Mouse (Mus musculus) midbrain, postnatal 0 days (tissue): ENCODE results near the gene Gm12666. TPM values are rescaled to one million over a fixed set of nuclear protein-coding genes. Genes with fewer than 3 reads are reported as not detected.
"Not testable (repeated sequence)": the region's sequence is repeated elsewhere in the genome, so short reads cannot be mapped to it uniquely, and the experiment has no call there.

ENCODE experiments used
- ATAC-seq: fragments of 200-750 bp; cut with Nextera tagmentation; 2 replicates; pipeline ENCODE4 v1.8.0; 2017; ENCODE audit warnings: moderate number of reproducible peaks, mild to moderate bottlenecking, moderate TSS enrichment, moderate library complexity; ENCODE audit not compliant: low FRiP score
- DNase-seq: peaks from one replicate; pipeline ENCODE4 v3.0.0-alpha.2; 2015; ENCODE audit warnings: low spot score
- H3K27ac ChIP-seq: fragments of 300-500 bp; sonication (generic); 2 replicates; pipeline ENCODE4 v1.5.1; 2014; ENCODE audit warnings: low read depth, mild to moderate bottlenecking, low read length, mixed read lengths
- H3K27me3 ChIP-seq: fragments of 300-500 bp; sonication (generic); 2 replicates; pipeline ENCODE4 v1.6.1; 2014; ENCODE audit warnings: low read length, control low read depth, mixed read lengths; ENCODE audit not compliant: insufficient read depth
- H3K36me3 ChIP-seq: fragments of 300-500 bp; sonication (generic); 2 replicates; pipeline ENCODE4 v1.6.1; 2014; ENCODE audit warnings: low read length, control low read depth, mixed read lengths; ENCODE audit not compliant: insufficient read depth
- H3K4me1 ChIP-seq: fragments of 300-500 bp; sonication (generic); 2 replicates; pipeline ENCODE4 v1.6.1; 2014; ENCODE audit warnings: mild to moderate bottlenecking, control low read depth, antibody characterized with exemption, low read length, mixed read lengths; ENCODE audit not compliant: insufficient read depth
- H3K4me2 ChIP-seq: fragments of 300-500 bp; sonication (generic); 2 replicates; pipeline ENCODE4 v1.6.1; 2014; ENCODE audit warnings: low read depth, mild to moderate bottlenecking, low read length, mixed read lengths; ENCODE audit not compliant: poor library complexity, severe bottlenecking
- H3K4me3 ChIP-seq: fragments of 300-500 bp; sonication (generic); 2 replicates; pipeline ENCODE4 v1.5.1; 2014; ENCODE audit warnings: low read depth, mild to moderate bottlenecking, low read length, moderate library complexity
- H3K9ac ChIP-seq: fragments of 300-500 bp; sonication (generic); replicated peaks from 2 replicates; pipeline ENCODE4 v1.6.1; 2014; ENCODE audit warnings: mild to moderate bottlenecking, low read length, moderate library complexity, mixed read lengths; ENCODE audit not compliant: poor library complexity, severe bottlenecking
- H3K9me3 ChIP-seq: fragments of 300-500 bp; sonication (generic); 2 replicates; pipeline ENCODE4 v1.6.1; 2016; ENCODE audit warnings: low read length, control low read depth
- CTCF ChIP-seq: IDR thresholded peaks from 2 replicates; pipeline ENCODE4 v1.5.1; 2016; ENCODE audit warnings: antibody characterized with exemption, mild to moderate bottlenecking
- WGBS: fragments of 180-500 bp; shearing (Covaris S2); extraction: QIAGEN DNeasy Blood & Tissue Kit; methylation state at CpG from one replicate; pipeline ENCODE4 v1.1.7; 2014; 5-methylcytosine and 5-hydroxymethylcytosine counted together
- polyA plus RNA-seq: library from polyadenylated mRNA; unstranded; fragments of >200 nt; fragmentation: Nextera tagmentation; extraction: Ambion mirVana; gene quantifications from 2 replicates; pipeline ENCODE4 v1.2.1, GENCODE M21; 2015
- total RNA-seq: library from RNA; depleted of rRNA; stranded (reverse); fragments of >200 nt; gene quantifications from 2 replicates; pipeline ENCODE4 v1.2.3, GENCODE M21; 2014; rRNA removed

Gm12666 gene
- total RNA-seq (not detected in 2 replicates), polyA plus RNA-seq (not detected in 2 replicates)

DNA sequence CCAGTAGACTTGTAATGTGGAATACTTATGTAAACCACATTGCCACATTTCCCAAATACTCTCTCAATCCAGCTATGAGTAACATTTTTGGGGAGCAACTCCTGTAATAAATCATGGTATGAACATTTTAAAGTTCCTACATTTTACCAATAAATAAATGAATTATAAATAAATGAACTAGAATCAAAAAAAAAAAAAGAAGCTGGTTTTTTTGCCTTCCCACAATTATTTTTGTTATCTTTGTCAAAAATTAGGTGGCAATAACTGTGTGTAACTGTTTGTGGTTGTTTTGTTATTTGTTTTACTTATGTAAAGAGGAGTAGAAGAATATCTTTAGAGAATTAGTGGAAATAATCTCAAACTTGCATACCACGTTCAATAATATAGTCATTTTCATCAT is at the start of gene Gm12666:
Gene Gm12666 (minus strand): TSS at position 101 of the 400 bp plus-strand sequence.
- H3K4me1 ChIP-seq, H3K27ac ChIP-seq, ATAC-seq, H3K36me3 ChIP-seq, H3K4me2 ChIP-seq, DNase-seq, H3K9ac ChIP-seq, H3K4me3 ChIP-seq, H3K9me3 ChIP-seq, H3K27me3 ChIP-seq: not testable (repeated sequence)
- WGBS = 88% methylated on average over 1 of the region's 1 CpGs

DNA sequence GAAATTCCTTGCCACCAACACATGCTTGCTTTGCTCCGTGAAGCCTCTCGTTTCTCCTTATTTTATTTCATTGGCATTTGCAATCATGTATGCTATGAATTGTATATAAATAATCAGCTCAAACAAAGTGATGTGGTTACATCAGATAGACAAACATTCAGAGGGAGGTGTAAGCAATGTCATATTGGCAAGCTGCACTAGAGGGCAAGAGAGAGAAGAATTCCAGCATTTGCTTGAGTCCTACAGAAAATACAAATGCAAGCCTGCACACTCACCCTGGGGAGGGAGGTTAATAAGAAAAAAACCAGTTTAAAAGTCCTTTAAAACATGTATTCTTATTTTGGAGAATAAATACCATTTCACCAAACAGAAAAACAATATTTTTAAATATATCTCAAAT is 34.8 kb upstream of the Gm12666 start:
- Histone ChIP-seq H3K27me3 (no peaks in the 10 kb centered on the region), H3K9me3 (no peaks in the 10 kb centered on the region), H3K4me2 (no peak overlapping the region), H3K4me3 (no peak overlapping the region), H3K4me1 (no peaks in the 10 kb centered on the region), H3K27ac (no peak overlapping the region), H3K9ac (no peak overlapping the region), H3K36me3 (no peaks in the 10 kb centered on the region)
- 88% methylated on average over 2 of the region's 2 CpGs for WGBS
- DNase-seq (peak; percentile 56), ATAC-seq (no peak)
- peak; percentile 70 for TF ChIP-seq CTCF

DNA sequence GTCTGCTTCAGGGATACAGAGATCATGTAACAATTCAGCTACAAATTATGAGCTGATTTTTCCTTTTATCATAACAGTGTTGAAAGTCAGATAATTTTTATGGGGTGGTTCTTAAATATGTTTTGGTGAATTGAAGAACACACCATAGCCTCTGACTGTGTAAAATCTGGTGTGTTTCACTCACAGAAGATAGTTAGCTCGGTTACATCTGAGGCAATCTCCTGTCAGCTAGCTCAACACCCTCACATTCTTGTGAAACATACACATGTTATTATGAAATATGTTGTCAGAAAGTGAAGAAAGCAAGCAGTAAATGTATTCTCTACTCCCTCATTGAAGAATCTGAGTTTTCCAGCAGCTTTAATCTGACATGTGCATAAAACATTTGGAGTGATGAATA is 24.7 kb upstream of the Gm12666 start:
- ATAC-seq = no peak
- no peak for TF ChIP-seq CTCF
- H3K9me3 ChIP-seq = no peaks in the 10 kb centered on the region
- no peak overlapping the region for H3K4me2 ChIP-seq
- no peaks in the 10 kb centered on the region for H3K27me3 ChIP-seq
- no peak overlapping the region for H3K27ac ChIP-seq
- H3K36me3 ChIP-seq = no peaks in the 10 kb centered on the region
- no peak overlapping the region for H3K4me3 ChIP-seq
- DNase-seq = no peak
- H3K4me1 ChIP-seq = no peaks in the 10 kb centered on the region
- WGBS = 82% methylated on average over 1 of the region's 1 CpGs
- no peak overlapping the region for H3K9ac ChIP-seq

DNA sequence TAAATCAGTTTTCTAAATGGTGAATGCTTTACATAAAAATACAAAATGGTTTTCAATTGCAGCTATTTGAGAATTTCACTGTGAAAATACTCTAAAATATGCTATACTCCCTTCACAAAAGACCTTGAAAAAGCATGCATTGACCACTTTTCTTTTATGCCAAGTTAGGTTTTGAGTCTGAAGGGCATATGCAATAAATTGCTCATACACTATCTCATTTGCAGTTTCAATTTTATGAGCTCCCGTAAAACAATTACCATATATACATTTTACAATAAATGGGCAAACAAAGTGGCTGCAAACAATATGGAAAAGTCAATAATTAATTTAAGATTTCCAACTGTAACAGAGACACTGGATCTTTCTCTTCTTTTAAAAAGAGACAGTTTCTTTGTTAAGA is 38.9 kb downstream of the Gm12666 start:
- DNase-seq = no peak
- no peaks in the 10 kb centered on the region for H3K27me3 ChIP-seq
- no peak for TF ChIP-seq CTCF
- no peak overlapping the region for H3K9ac ChIP-seq
- ATAC-seq = no peak
- no peaks in the 10 kb centered on the region for H3K36me3 ChIP-seq
- H3K4me1 ChIP-seq = no peaks in the 10 kb centered on the region
- no peak overlapping the region for H3K4me3 ChIP-seq
- H3K27ac ChIP-seq = no peak overlapping the region
- no peak overlapping the region for H3K4me2 ChIP-seq
- WGBS = 89% methylated on average over 1 of the region's 1 CpGs
- H3K9me3 ChIP-seq = no peaks in the 10 kb centered on the region

DNA sequence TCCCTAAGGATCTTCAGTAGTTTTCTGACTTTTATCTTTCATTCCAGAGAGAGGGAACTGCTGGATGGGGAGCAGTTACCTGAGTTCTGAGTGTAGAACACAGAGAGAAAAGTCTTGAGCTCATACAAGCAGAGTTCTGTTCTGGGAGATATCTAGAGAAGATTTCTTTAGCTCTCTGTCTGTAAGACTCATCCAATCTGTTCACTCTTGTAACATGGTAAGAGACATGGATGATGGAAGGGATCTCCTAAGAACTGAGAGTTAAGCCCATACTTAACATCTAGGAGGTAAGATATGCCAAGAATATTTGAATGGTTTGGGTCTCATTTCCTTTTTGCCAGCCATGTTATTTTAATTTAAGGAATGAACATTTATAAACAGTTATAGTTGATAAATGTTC is 44.4 kb downstream of the Gm12666 start, which contains the start of gene Izumo3:
Gene Izumo3 (minus strand): TSS at position 101 of the 400 bp plus-strand sequence.
- Histone ChIP-seq H3K4me2 (no peak within 1 kb of the TSS), H3K4me3 (no peak within 1 kb of the TSS), H3K27me3 (no peaks in the 10 kb centered on the region), H3K27ac (no peak within 1 kb of the TSS), H3K9ac (no peak within 1 kb of the TSS), H3K9me3 (no peaks in the 10 kb centered on the region), H3K36me3 (no peaks in the 10 kb centered on the region), H3K4me1 (no peaks in the 10 kb centered on the region)
- no peak for TF ChIP-seq CTCF
- no peak for ATAC-seq
- DNase-seq = no peak

Other genes starting within 250 kb of the Gm12666 start
- not detected in 2 replicates for gene Izumo3, start 44.5 kb downstream of the Gm12666 start, total RNA-seq
- not detected in 2 replicates for gene Izumo3, start 44.5 kb downstream of the Gm12666 start, polyA plus RNA-seq